ENCODE assay signal across 8 mouse cellular contexts in genomic region chr3:79936213-79936612, GRCm38 (mm10). TPM values are rescaled to one million over a fixed set of nuclear protein-coding genes. Genes with fewer than 3 reads are reported as not detected.
A peak's percentile ranks its signal among the peaks of the same experiment; 100 is the strongest.
DNase-seq lines count a peak whose midpoint lies in the region; ATAC-seq and TF ChIP-seq lines count a peak whose summit lies in the region.
"Had no signal": no experiment of that assay in that cellular context is flagged by ENCODE, and none has a peak within 500 bp of the region (broad histone marks: within the 10 kb centered on the region; RNA-seq: fewer than 3 reads in every experiment).

No protein-coding gene starts in this region.

- peaks cover 67% of the 10 kb centered on the region for H3K36me3 ChIP-seq in G1E (replicated peaks)
- H3K36me3 ChIP-seq in heart, embryonic 12.5 days, result peaks cover 42% of the 10 kb centered on the region
- no peaks in the 10 kb centered on the region for H3K36me3 ChIP-seq in lung, postnatal 0 days (ENCODE audit: insufficient read depth, low read length)
- H3K36me3 ChIP-seq in forebrain, postnatal 0 days (ENCODE audit: insufficient read depth), result no peaks in the 10 kb centered on the region

- H3K9me3 ChIP-seq in G1E (replicated peaks), result no peaks in the 10 kb centered on the region
- no peaks in the 10 kb centered on the region for H3K9me3 ChIP-seq in heart, embryonic 12.5 days (replicated peaks)
- no peaks in the 10 kb centered on the region for H3K9me3 ChIP-seq in lung, postnatal 0 days (ENCODE audit: low read length)
- H3K9me3 ChIP-seq in forebrain, postnatal 0 days (ENCODE audit: low read length), result no peaks in the 10 kb centered on the region

- ATAC-seq in G1E (ENCODE audit: extremely low read depth, insufficient number of reproducible peaks, low FRiP score, poor library complexity, severe bottlenecking), result peak; percentile 58; the same call in 1 of the 2 replicates
- ATAC-seq in common myeloid progenitor, adult 5-6 weeks (replicated peaks; ENCODE audit: low read depth, poor library complexity, severe bottlenecking), result peak; percentile 95
- ATAC-seq in heart, embryonic 12.5 days (ENCODE audit: insufficient number of reproducible peaks, low FRiP score), result no peak
- ATAC-seq in lung, postnatal 0 days, result peak; percentile 68
- no peak for ATAC-seq in forebrain, postnatal 0 days

- no peak for TF ChIP-seq CTCF in G1E (IDR thresholded peaks at IDR 0.05; ENCODE audit: low read depth, low read length)
- no peak for TF ChIP-seq CTCF in lung, postnatal 0 days (IDR thresholded peaks at IDR 0.05)
- no peak for TF ChIP-seq CTCF in forebrain, postnatal 0 days (IDR thresholded peaks at IDR 0.05; ENCODE audit: low read depth)

- peak overlapping the region; percentile 4; the same call in 1 of the 2 replicates for H3K27ac ChIP-seq in heart, embryonic 12.5 days (ENCODE audit: poor library complexity, severe bottlenecking)
- H3K27ac ChIP-seq in lung, postnatal 0 days (ENCODE audit: low read length), result no peak overlapping the region
- H3K27ac ChIP-seq in forebrain, postnatal 0 days (ENCODE audit: low read depth, low read length), result no peak overlapping the region

- no peaks in the 10 kb centered on the region for H3K27me3 ChIP-seq in G1E (ENCODE audit: insufficient read depth, low read length)
- no peaks in the 10 kb centered on the region for H3K27me3 ChIP-seq in heart, embryonic 12.5 days (replicated peaks)
- no peaks in the 10 kb centered on the region for H3K27me3 ChIP-seq in lung, postnatal 0 days (replicated peaks; ENCODE audit: insufficient read depth, low read length)
- no peaks in the 10 kb centered on the region for H3K27me3 ChIP-seq in forebrain, postnatal 0 days (ENCODE audit: insufficient read depth, low read length)

- DNase-seq in G1E (ENCODE audit: low spot score), result no peak
- DNase-seq in lung, postnatal 0 days (ENCODE audit: low spot score), result peak; percentile 61
- no peak for DNase-seq in retina, postnatal 1 day
- DNase-seq in forebrain, postnatal 0 days, result no peak
- no peak for DNase-seq in thymus, postnatal 14 days

- no peak for TF ChIP-seq EP300 in lung, postnatal 0 days (IDR thresholded peaks at IDR 0.05)

- H3K4me2 ChIP-seq in heart, embryonic 12.5 days, result no peak overlapping the region
- H3K4me2 ChIP-seq in lung, postnatal 0 days (replicated peaks; ENCODE audit: low read depth, low read length), result no peak overlapping the region
- no peak overlapping the region for H3K4me2 ChIP-seq in forebrain, postnatal 0 days (ENCODE audit: low read depth)

- H3K9ac ChIP-seq in heart, embryonic 12.5 days, result no peak overlapping the region
- no peak overlapping the region for H3K9ac ChIP-seq in lung, postnatal 0 days (replicated peaks; ENCODE audit: low read depth)
- no peak overlapping the region for H3K9ac ChIP-seq in forebrain, postnatal 0 days

- WGBS in heart, embryonic 12.5 days, result 51% methylated on average over 6 of the region's 6 CpGs
- 49% methylated on average over 6 of the region's 6 CpGs for WGBS in lung, postnatal 0 days
- 79% methylated on average over 6 of the region's 6 CpGs for WGBS in forebrain, postnatal 0 days

- no peak overlapping the region for H3K4me3 ChIP-seq in G1E (ENCODE audit: low read depth, low read length)
- no peak overlapping the region for H3K4me3 ChIP-seq in heart, embryonic 12.5 days
- no peak overlapping the region for H3K4me3 ChIP-seq in lung, postnatal 0 days (ENCODE audit: low read depth, low read length)
- H3K4me3 ChIP-seq in forebrain, postnatal 0 days (ENCODE audit: low read depth, low read length), result no peak overlapping the region

- peaks cover 17% of the 10 kb centered on the region for H3K4me1 ChIP-seq in G1E (ENCODE audit: insufficient read depth, low read depth, low read length)
- 0 out of 2 replicates have a peak, but pooled peaks cover 6% of the 10 kb centered on the region for H3K4me1 ChIP-seq in heart, embryonic 12.5 days (replicated peaks)
- H3K4me1 ChIP-seq in lung, postnatal 0 days (ENCODE audit: insufficient read depth, low read depth, low read length), result no peaks in the 10 kb centered on the region
- no peaks in the 10 kb centered on the region for H3K4me1 ChIP-seq in forebrain, postnatal 0 days (ENCODE audit: insufficient read depth)

RNA-seq across cellular contexts. Expression of gene Fam198b, which starts 51.9 kb away (rescaled TPM):
- total RNA-seq in G1E (2014; fragmentation: Nextera tagmentation) (102 and 117 TPM in 2 replicates), G1E (2017) (182 and 207 TPM in 2 replicates)
- polyA plus RNA-seq in G1E (2012), result 3.2 and 3.6 TPM in 2 replicates
- 0.55 TPM in 1 of 2 replicates, not detected in the other for total RNA-seq in common myeloid progenitor, adult 5-6 weeks (2017)
- polyA plus RNA-seq in heart, embryonic 12.5 days (2016; fragmentation: Nextera tagmentation; extraction: Ambion mirVana), result 61.4 and 61.8 TPM in 2 replicates
- polyA plus RNA-seq in lung, postnatal 0 days (2015; fragmentation: Nextera tagmentation; extraction: Ambion mirVana), result 21.3 and 35.3 TPM in 2 replicates
- 1.3 and 2.1 TPM in 2 replicates for total RNA-seq in forebrain, postnatal 0 days (2014; rRNA removed)
- polyA plus RNA-seq in forebrain, postnatal 0 days (2015; fragmentation: Nextera tagmentation; extraction: Ambion mirVana), result 0.87 and 1.1 TPM in 2 replicates
- total RNA-seq: neutrophil, adult 5-6 weeks had no signal

Comparison
In these comparisons a context has a peak if more than half of its experiments do, and no peak if none do; other contexts are left out.
1. ATAC-seq: peak in G1E (single experiment), common myeloid progenitor, adult 5-6 weeks (single experiment) and lung, postnatal 0 days (single experiment); none in heart, embryonic 12.5 days (single experiment) and forebrain, postnatal 0 days (single experiment).